Mouse (Mus musculus) forebrain, embryonic 15.5 days (tissue): ENCODE measurements at regions not wholly inside any gene's neighbourhood (a gene's known extent, or its start where the extent isn't known, plus 50 kb on each side); places are given as distances from the start of the nearest gene placed in this dataset.

ENCODE experiments used
- ATAC-seq: fragments of 200-750 bp; cut with Nextera tagmentation; replicated peaks from 2 replicates; pipeline ENCODE4 v1.8.0; 2017; ENCODE audit warnings: mild to moderate bottlenecking, moderate TSS enrichment, moderate library complexity
- H3K27ac ChIP-seq: fragments of 300-500 bp; sonication (generic); replicated peaks from 2 replicates; pipeline ENCODE4 v1.5.1; 2015; ENCODE audit warnings: mild to moderate bottlenecking, inconsistent platforms
- H3K27me3 ChIP-seq: fragments of 300-500 bp; sonication (generic); 2 replicates; pipeline ENCODE4 v1.6.1; 2015; ENCODE audit warnings: inconsistent platforms
- H3K36me3 ChIP-seq: fragments of 300-500 bp; sonication (generic); 2 replicates; pipeline ENCODE4 v1.6.1; 2015; ENCODE audit warnings: mild to moderate bottlenecking, inconsistent platforms
- H3K4me1 ChIP-seq: fragments of 300-500 bp; sonication (generic); 2 replicates; pipeline ENCODE4 v1.6.1; 2015; ENCODE audit warnings: inconsistent platforms
- H3K4me2 ChIP-seq: fragments of 300-500 bp; sonication (generic); replicated peaks from 2 replicates; pipeline ENCODE4 v1.6.1; 2015; ENCODE audit warnings: mild to moderate bottlenecking, inconsistent platforms
- H3K4me3 ChIP-seq: fragments of 300-500 bp; sonication (generic); 2 replicates; pipeline ENCODE4 v1.5.1; 2015; ENCODE audit warnings: mild to moderate bottlenecking, inconsistent platforms
- H3K9ac ChIP-seq: fragments of 300-500 bp; sonication (generic); replicated peaks from 2 replicates; pipeline ENCODE4 v1.6.1; 2015; ENCODE audit warnings: mild to moderate bottlenecking, inconsistent platforms
- H3K9me3 ChIP-seq: fragments of 300-500 bp; sonication (generic); 2 replicates; pipeline ENCODE4 v1.6.1; 2016; ENCODE audit warnings: inconsistent platforms
- WGBS: fragments of 180-500 bp; shearing (Covaris S2); methylation state at CpG from one replicate; pipeline ENCODE4 v1.1.7; 2015; ENCODE audit warnings: mixed read lengths; 5-methylcytosine and 5-hydroxymethylcytosine counted together

DNA sequence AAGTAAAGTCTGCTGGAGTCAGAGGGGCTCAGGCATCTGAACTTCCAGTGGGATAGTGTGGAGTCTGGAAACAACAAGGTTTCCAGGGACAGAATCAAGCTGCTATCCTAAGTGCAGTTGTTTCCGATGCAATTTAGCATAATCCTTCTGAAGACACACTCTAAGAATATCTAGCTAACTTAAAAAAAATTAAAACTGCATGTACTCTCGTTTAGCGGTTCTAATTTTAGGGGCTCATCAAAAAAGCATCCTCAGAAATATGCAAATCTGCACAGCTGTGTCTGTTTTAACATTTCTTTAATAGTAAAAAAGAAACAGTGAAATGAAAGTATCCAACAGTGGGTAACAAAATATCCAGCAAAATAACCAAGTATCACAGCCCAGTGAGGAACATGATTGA, 64.5 kb upstream of the 1700020N01Rik start:
- H3K36me3 ChIP-seq: no peaks in the 10 kb centered on the region
- H3K9me3 ChIP-seq: no peaks in the 10 kb centered on the region
- no peaks in the 10 kb centered on the region for H3K4me1 ChIP-seq
- 73% methylated on average over 3 of the region's 3 CpGs for WGBS
- H3K27me3 ChIP-seq: no peaks in the 10 kb centered on the region
- no peak overlapping the region for H3K27ac ChIP-seq
- no peak overlapping the region for H3K9ac ChIP-seq
- H3K4me3 ChIP-seq: no peak overlapping the region
- no peak for ATAC-seq
- H3K4me2 ChIP-seq: no peak overlapping the region

DNA sequence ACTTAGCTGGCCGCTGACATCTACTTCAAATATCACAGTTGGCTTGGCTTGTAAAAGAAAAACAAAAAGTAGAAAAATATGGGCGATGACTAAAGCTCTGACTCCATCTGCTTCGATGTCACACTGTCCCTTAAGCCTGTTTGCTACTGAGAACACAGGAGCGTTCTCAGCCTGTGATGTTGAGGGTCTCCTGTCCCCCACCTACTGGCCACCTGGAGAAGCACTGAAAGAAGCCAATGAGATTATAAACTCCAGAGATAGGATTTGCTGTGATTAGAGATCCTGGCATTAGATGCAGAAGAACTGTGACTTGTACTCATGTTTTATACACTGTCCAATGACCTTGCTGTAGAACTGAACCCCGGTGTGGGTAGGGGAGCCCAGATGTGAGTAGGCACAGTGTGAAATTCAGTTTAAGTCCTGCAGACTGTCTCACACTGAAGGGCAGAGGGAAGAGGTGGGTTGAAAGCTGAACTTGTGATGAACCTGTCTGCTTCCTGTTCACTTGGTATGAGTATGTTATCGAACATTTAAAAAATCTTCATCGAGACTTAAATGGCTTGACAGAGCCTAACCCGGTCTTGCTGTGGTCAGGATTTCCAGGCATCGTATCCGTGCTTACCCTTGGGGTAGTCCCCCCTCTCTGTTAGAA, 63.7 kb upstream of the 1700020N01Rik start:
- no peaks in the 10 kb centered on the region for H3K27me3 ChIP-seq
- H3K4me2 ChIP-seq: no peak overlapping the region
- H3K4me1 ChIP-seq: no peaks in the 10 kb centered on the region
- ATAC-seq: no peak
- no peaks in the 10 kb centered on the region for H3K9me3 ChIP-seq
- no peak overlapping the region for H3K9ac ChIP-seq
- no peak overlapping the region for H3K4me3 ChIP-seq
- H3K27ac ChIP-seq: no peak overlapping the region
- WGBS: 62% methylated on average over 10 of the region's 10 CpGs
- H3K36me3 ChIP-seq: no peaks in the 10 kb centered on the region

DNA sequence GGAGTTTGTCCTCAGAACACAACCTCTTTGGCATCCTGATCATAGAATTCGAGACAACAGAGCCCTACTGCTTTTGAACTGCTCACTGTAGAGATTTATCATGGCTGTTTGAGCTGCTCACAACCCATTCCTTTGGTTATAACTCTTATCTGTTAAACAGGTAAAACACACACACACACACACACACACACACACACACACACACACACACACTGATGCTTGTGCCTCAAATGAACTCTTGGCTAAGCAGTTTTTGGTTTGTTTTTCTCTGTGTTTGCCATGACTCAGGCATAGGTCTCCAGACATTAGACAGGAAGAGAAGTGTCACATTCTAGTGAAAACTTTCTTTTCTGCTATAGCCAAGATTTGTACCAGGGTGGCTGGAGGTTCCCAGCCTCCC, 60.8 kb upstream of the 1700020N01Rik start:
- WGBS: 78% methylated on average over 1 of the region's 1 CpGs
- no peaks in the 10 kb centered on the region for H3K4me1 ChIP-seq
- ATAC-seq: no peak

GRCm38 (mm10) chr10:21535631-21536030, 57.3 kb upstream of the 1700020N01Rik start:
- Histone ChIP-seq H3K36me3 (no peaks in the 10 kb centered on the region), H3K27ac (no peak overlapping the region), H3K9me3 (no peaks in the 10 kb centered on the region), H3K9ac (no peak overlapping the region), H3K4me2 (no peak overlapping the region), H3K4me3 (no peak overlapping the region), H3K4me1 (no peaks in the 10 kb centered on the region), H3K27me3 (no peaks in the 10 kb centered on the region)
- 84% methylated on average over 5 of the region's 5 CpGs for WGBS
- no peak for ATAC-seq

More for the DNA sequence above, 60.8 kb upstream of the 1700020N01Rik start:
- no peak overlapping the region for H3K4me3 ChIP-seq
- H3K4me2 ChIP-seq: no peak overlapping the region
- no peaks in the 10 kb centered on the region for H3K36me3 ChIP-seq
- no peak overlapping the region for H3K27ac ChIP-seq
- no peak overlapping the region for H3K9ac ChIP-seq
- no peaks in the 10 kb centered on the region for H3K27me3 ChIP-seq
- H3K9me3 ChIP-seq: no peaks in the 10 kb centered on the region

GRCm38 (mm10) chr10:21538481-21538880, 54.5 kb upstream of the 1700020N01Rik start:
- no peaks in the 10 kb centered on the region for H3K27me3 ChIP-seq
- no peaks in the 10 kb centered on the region for H3K36me3 ChIP-seq
- WGBS: 55% methylated on average over 6 of the region's 6 CpGs
- H3K9me3 ChIP-seq: no peaks in the 10 kb centered on the region
- no peak overlapping the region for H3K27ac ChIP-seq
- no peak for ATAC-seq
- H3K4me2 ChIP-seq: no peak overlapping the region
- no peak overlapping the region for H3K9ac ChIP-seq
- H3K4me3 ChIP-seq: no peak overlapping the region
- no peaks in the 10 kb centered on the region for H3K4me1 ChIP-seq
